Mouse (Mus musculus) embryonic fibroblast, embryonic 13.5 days (primary cell): ENCODE results near the gene Btn2a2.

ENCODE experiments used
- CTCF ChIP-seq: IDR thresholded peaks from 2 replicates; pipeline ENCODE4 v1.5.1; 2011; ENCODE audit warnings: mild to moderate bottlenecking, control low read depth, low read length, moderate library complexity, borderline replicate concordance; ENCODE audit not compliant: insufficient read depth
- POLR2A ChIP-seq: IDR thresholded peaks from 2 replicates; pipeline ENCODE4 v1.6.1; 2011; ENCODE audit warnings: low read depth, mild to moderate bottlenecking, control low read depth, low read length, moderate library complexity

- TF ChIP-seq POLR2A: no peak
- TF ChIP-seq CTCF: no peak
Measured at GRCm38 (mm10) chr13:23521703-23522102, 33.0 kb upstream of the Btn2a2 start.
